Mouse (Mus musculus): ENCODE results near the gene Pdcd6ip.
"Not testable (repeated sequence)": the region's sequence is repeated elsewhere in the genome, so short reads cannot be mapped to it uniquely, and the experiment has no call there.

Gene Pdcd6ip

GRCm38 (mm10) chr9:113701441-113702160 is 6.5 kb downstream of the Pdcd6ip start:
- no peak for DNase-seq (ENCODE audit: low read depth, low spot score)

DNA sequence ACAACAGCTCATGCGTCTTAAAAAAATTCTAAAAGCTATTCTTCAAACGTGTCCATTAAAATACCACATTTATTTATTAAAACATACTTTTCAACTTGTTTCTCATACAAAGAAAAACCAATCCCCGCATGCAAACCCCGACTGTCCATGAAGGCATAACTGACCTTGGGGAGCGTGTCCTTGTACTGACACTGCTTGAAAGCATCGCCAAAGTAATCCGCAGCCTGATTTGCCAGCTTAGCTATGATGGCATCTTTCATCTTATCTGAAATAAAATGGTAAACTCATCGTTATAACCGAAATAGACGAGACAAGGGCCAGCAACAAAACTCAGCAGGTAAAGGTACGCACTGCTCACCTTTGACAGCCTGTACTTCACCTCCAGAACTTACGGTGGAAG is 20.6 kb downstream of the Pdcd6ip start:
- no peak for DNase-seq (ENCODE audit: low read depth, low spot score)

DNA sequence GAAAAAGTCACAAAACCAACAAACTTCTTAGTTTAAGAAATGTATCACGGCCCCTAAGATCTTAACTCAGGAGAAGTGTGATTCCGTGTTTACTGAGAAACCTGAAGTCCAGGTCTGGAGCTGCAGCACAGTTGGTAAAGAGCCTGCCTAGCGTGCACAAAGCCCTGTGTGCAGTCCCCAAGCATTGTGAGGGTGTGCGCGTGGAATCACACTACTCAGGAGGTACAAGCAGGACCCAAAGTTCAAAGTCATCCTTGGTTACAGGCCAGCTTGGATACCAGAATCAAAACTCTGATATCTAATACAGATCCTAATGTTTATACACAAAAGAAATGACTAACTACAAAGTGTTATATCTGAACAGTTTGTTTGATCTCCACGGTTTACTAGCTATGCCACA is 34.3 kb downstream of the Pdcd6ip start:
- no peak for DNase-seq (ENCODE audit: low read depth, low spot score)

GRCm38 (mm10) chr9:113672352-113672751 is 35.7 kb downstream of the Pdcd6ip start:
- DNase-seq (ENCODE audit: low read depth, low spot score) = no peak

DNA sequence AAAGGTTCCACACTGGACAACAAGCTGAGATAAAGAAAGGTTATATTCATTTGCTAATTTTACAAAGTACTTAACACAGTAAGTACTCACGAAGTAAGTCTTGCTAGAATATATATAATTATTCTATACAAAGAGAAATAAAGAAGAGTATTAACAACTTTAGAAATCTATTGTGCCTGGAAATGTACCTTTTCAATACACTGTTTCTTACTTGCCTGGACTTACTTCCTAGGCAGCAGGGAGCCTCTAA is 37.3 kb downstream of the Pdcd6ip start:
- DNase-seq (ENCODE audit: low read depth, low spot score) = no peak

- DNase-seq (ENCODE audit: low read depth, low spot score) = no peak
Observed at GRCm38 (mm10) chr9:113670105-113670856, 37.8 kb downstream of the Pdcd6ip start.

DNA sequence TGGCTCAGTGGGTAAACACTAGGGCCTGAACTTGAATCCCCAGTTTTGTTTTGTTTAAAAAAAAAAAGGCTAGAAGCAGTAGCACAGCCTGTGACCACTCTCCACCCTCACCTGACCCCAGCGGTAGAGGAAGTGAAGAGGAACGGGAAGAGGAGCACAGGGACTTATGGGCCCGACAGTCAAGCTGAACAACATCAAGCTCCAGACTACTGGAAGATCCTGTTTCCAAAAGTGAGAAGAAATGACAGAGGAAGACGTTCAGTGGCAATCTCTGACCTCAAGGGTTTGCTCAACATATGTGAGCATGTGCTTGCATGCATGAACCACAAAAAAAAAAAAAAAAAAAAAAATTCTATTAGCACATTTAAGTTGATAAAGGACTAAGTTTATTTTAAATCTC is 44.6 kb downstream of the Pdcd6ip start:
- DNase-seq (ENCODE audit: low read depth, low spot score) = no peak

DNA sequence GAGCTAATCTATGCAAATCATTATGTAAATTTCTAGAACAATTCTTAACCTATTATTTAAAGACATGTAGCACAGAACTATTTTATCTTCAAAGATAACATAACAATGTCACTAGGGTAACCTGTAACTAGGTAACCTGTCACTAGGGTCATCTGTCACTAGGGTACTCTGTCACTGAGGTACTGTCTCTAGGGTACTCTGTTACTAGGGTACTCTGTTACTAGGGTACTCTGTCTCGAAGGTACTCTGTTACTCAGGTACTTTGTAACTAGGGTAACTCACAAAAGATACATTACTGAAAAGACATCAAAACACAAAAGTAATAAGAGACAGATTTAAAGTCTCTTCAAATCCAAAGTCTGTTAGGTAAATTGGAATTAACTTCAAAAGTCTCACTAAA is 50.2 kb downstream of the Pdcd6ip start:
- no peak for DNase-seq (ENCODE audit: low read depth, low spot score)

GRCm38 (mm10) chr9:113653571-113653970 is 54.5 kb downstream of the Pdcd6ip start:
- no peak for DNase-seq (ENCODE audit: low read depth, low spot score)

- DNase-seq (ENCODE audit: low read depth, low spot score) = no peak
Observed at GRCm38 (mm10) chr9:113650787-113651186, 57.3 kb downstream of the Pdcd6ip start.

- not testable (repeated sequence) for DNase-seq (ENCODE audit: low read depth, low spot score)
Observed at GRCm38 (mm10) chr9:113649211-113649610, 58.8 kb downstream of the Pdcd6ip start.

GRCm38 (mm10) chr9:113645837-113646169 is 62.3 kb downstream of the Pdcd6ip start:
- DNase-seq (ENCODE audit: low read depth, low spot score) = no peak

DNA sequence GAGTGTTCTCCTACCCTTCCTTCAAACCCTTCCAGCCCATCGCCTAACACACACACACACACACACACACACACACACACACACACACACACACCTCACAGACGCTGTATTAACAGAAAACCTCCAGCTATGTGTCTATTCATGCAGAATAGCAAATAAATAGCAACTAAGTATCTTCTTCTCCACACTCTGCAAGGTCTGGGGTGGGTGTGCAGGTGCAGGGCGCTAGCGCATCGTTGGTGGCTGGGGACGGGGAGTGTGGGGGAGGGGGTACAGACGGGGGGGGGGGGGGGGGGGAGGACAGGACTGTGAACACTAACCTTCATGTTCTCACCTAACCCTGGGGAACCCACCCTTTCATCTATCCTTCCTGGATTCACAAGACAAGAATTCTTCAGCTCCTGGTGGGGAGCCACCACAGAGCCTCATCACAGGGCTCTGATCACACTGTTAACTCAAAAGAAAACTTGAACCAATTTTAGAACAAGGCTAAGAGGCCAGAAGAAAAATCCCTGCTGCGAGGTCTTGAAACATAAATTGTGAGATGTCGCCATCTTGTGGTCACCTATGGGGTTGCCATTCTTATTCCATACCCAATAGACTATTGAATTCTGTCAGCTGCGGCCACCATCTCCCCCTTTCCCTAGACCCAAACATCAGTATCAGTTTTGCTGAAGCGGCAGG is 62.8 kb downstream of the Pdcd6ip start:
- DNase-seq (ENCODE audit: low read depth, low spot score) = peak; percentile 85

GRCm38 (mm10) chr9:113644701-113645100 is 63.4 kb downstream of the Pdcd6ip start:
- DNase-seq (ENCODE audit: low read depth, low spot score) = peak; percentile 53

GRCm38 (mm10) chr9:113644076-113644475 is 64.0 kb downstream of the Pdcd6ip start:
- DNase-seq (ENCODE audit: low read depth, low spot score) = peak; percentile 87

- DNase-seq (ENCODE audit: low read depth, low spot score) = no peak
Observed at GRCm38 (mm10) chr9:113643669-113644068, 64.4 kb downstream of the Pdcd6ip start.

DNA sequence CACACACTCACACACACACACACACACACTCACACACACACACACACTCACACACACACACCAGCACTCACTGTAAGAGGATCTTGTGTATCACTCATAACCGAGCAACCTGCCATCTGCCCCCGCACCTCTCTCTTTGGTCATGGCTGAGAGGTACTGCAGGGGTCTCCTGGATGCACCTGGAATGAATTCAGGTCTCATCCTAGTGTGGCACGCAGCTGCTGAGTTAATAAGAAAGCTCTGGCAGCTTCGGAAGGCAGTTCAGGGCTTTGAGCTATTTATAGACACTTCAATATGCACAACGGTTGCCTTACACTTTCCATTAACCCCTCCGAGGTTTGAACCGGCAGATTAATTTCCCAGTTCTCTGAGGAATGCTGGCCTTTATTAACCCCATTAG is 73.1 kb downstream of the Pdcd6ip start:
- DNase-seq (ENCODE audit: low read depth, low spot score) = no peak

- DNase-seq (ENCODE audit: low read depth, low spot score) = peak; percentile 77
Observed at GRCm38 (mm10) chr9:113633168-113633744, 74.8 kb downstream of the Pdcd6ip start.

DNA sequence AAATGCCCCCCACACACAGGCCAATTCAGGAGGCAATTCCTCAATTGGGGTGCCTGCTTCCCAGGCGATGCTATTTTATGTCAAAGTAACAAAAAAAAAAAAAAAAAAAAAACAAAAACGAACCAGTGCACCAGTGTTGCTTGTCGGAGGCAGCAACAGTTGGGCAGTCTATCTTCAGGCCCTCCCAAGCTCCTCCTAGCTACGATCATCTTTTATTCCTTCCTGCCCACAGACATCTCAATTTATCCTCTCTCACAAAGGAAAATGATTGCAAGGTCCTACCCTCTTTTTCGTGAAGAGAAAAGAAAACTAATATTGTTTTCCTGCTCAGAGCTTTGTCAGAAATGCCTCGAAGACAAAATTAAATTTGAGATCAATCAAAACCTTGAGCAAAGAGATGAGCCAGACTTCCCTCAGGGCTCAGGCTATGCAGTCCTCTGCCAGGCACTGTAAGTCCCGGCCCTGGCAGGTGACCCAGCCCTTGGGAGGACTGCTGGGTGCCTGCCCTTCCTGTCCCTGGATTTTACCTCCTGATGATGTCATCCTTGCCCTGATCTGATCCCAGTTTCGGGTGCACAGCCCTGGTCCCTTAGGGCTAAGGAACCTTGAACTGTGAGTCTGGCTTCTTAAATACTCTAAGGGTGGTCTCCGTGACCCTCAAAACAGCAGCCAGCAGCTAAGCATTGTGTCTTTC is 75.6 kb downstream of the Pdcd6ip start:
- DNase-seq (ENCODE audit: low read depth, low spot score) = peak; percentile 63

DNA sequence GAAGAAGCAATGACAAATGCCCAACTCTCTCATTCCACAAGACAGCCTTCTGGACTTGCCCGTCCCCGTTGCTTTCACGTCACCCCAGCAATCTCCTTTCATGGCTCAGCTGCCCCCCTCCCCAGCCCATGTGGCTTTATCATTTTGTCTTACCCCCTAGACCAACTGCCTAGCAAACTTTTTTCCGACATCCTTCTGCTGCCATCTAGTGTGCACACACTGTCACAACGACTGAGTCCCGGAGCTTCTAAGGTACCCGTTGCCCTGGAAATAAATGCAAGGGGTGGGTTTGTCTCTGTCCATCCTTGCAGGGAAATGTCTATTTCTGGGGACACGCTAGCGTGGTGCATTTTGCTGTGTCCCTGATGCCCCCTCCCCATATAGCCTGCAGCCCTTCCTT is 78.4 kb downstream of the Pdcd6ip start:
- DNase-seq (ENCODE audit: low read depth, low spot score) = peak; percentile 86

GRCm38 (mm10) chr9:113629191-113629590 is 78.9 kb downstream of the Pdcd6ip start:
- no peak for DNase-seq (ENCODE audit: low read depth, low spot score)

DNA sequence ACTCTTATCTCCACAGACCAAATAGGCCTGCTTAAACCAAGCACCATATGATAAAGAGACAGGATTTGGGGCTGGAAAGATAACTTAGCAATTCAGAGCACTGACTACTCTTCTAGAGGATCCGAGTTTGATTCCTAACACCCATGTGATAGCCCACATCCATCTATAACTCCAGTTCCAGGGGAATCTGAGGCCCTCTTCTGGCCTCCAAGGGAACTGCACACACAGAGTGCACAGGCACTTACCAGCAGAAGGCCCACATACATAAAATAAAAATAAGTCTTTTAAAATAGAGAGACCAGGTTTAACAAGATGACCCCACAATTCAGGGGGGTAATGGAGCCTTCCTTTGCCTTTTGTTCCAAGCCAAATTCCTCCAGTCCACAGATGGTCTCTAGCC is 79.3 kb downstream of the Pdcd6ip start:
- DNase-seq (ENCODE audit: low read depth, low spot score) = no peak
